ENCODE assay signal across 9 mouse cellular contexts in the genomic region with DNA sequence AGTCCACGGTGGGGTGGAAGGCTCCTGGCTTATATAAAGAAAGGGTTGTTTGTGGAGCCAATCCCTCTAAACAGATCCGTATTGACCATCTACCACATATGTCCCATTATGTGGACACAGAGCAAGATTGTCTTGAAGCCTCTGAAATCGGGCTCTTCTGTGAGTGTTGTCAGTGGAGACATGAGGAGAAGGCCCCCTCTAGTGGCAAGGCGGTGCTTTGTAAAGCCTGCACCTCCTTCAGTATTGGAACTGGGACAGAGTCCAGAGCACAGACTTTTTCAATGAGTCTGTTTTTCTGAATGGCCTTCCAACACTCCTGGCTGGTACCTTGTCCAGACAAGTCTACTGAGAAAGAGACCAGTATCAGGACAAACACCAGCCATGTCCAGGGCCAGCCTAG. TPM values are rescaled to one million over a fixed set of nuclear protein-coding genes. Genes with fewer than 3 reads are reported as not detected.
DNase-seq lines count a peak whose midpoint lies in the region; TF ChIP-seq lines count a peak whose summit lies in the region.
"Had no signal": no experiment of that assay in that cellular context is flagged by ENCODE, and none has a peak within 500 bp of the region (broad histone marks: within the 10 kb centered on the region; RNA-seq: fewer than 3 reads in every experiment).

No protein-coding gene starts in this region.

- WGBS in small intestine, adult 2 months, result 7% methylated on average over 4 of the region's 4 CpGs

- TF ChIP-seq CTCF in gastrocnemius, adult 2 months (IDR thresholded peaks at IDR 0.05), result peak; percentile 69
- TF ChIP-seq CTCF in layer of hippocampus, adult 2 months (conservative IDR thresholded peaks at IDR 0.05), result peak; percentile 91
- TF ChIP-seq CTCF in small intestine, adult 2 months (IDR thresholded peaks at IDR 0.05; ENCODE audit: extremely low read depth, insufficient read length, insufficient replicate concordance, low read depth, low read length), result peak; percentile 67; the same call in 1 of the 2 replicates

- no peaks in the 10 kb centered on the region for H3K4me1 ChIP-seq in small intestine, adult 2 months (ENCODE audit: control insufficient read depth, insufficient read depth, insufficient read length, low read length)
- H3K4me1 ChIP-seq: limb, embryonic 12.5 days had no signal

- no peak for TF ChIP-seq POLR2A in small intestine, adult 2 months (IDR thresholded peaks at IDR 0.05; ENCODE audit: low read depth, low read length)

- H3K4me3 ChIP-seq in gastrocnemius, adult 2 months, result no peak overlapping the region
- no peak overlapping the region for H3K4me3 ChIP-seq in layer of hippocampus, adult 2 months
- no peak overlapping the region for H3K4me3 ChIP-seq in small intestine, adult 2 months (ENCODE audit: low read depth, low read length)
- H3K4me3 ChIP-seq: limb, embryonic 12.5 days had no signal

- no peak overlapping the region for H3K27ac ChIP-seq in gastrocnemius, adult 2 months
- H3K27ac ChIP-seq in layer of hippocampus, adult 2 months, result no peak overlapping the region
- H3K27ac ChIP-seq in small intestine, adult 2 months (ENCODE audit: insufficient read depth, low read depth, low read length), result no peak overlapping the region
- H3K27ac ChIP-seq: limb, embryonic 12.5 days had no signal

- no peaks in the 10 kb centered on the region for H3K36me3 ChIP-seq in small intestine, adult 2 months (ENCODE audit: control insufficient read depth, insufficient read depth, low read length)
- H3K36me3 ChIP-seq: limb, embryonic 12.5 days had no signal

- no peaks in the 10 kb centered on the region for H3K27me3 ChIP-seq in small intestine, adult 2 months (ENCODE audit: control insufficient read depth, insufficient read depth, low read length)

- DNase-seq in gastrocnemius, adult 2 months, result no peak
- DNase-seq in gastrocnemius, adult 8-10 months (ENCODE audit: low spot score in 2 of 2), result no peak
- peak; percentile 21 for DNase-seq in MEL-GATA-1-ER (ENCODE audit: extremely low read depth, low read depth)
- DNase-seq in cerebellum, postnatal 14 days, result peak; percentile 88 to 92
- DNase-seq in frontal cortex, postnatal 36 days (ENCODE audit: low spot score in 2 of 2), result peak; percentile 59 to 82
- DNase-seq in layer of hippocampus, adult 2 months (ENCODE audit: low spot score in 2 of 2), result peak; percentile 65 to 74
- peak; percentile 20 for DNase-seq in lung, postnatal 25 days (ENCODE audit: low spot score)

- intact Hi-C loops in gastrocnemius, adult 2 months (cut with DNase I), result loop anchor here (2.0 kb wide), 1 partner anchor 244 kb away; no protein-coding TSS in a partner anchor

RNA-seq across cellular contexts. Expression of gene Chat, which starts 7.2 kb away (rescaled TPM):
- total RNA-seq in gastrocnemius, adult 2 months (2021), result not detected
- not detected for total RNA-seq in gastrocnemius, adult 8-10 months (2022)
- total RNA-seq in layer of hippocampus, adult 2 months (2021), result not detected
- 0.36 and 1.4 TPM in 2 replicates for polyA plus RNA-seq in small intestine, adult 2 months (2012; rRNA removed)
- polyA plus RNA-seq: limb, embryonic 12.5 days had no signal

RNA-seq across cellular contexts. Expression of gene Slc18a3, which starts 8.3 kb away (rescaled TPM):
- not detected for total RNA-seq in gastrocnemius, adult 2 months (2021)
- total RNA-seq in gastrocnemius, adult 8-10 months (2022), result not detected
- not detected for total RNA-seq in layer of hippocampus, adult 2 months (2021)
- 0.75 and 1.4 TPM in 2 replicates for polyA plus RNA-seq in small intestine, adult 2 months (2012; rRNA removed)
- polyA plus RNA-seq: limb, embryonic 12.5 days had no signal

RNA-seq across cellular contexts. Expression of gene Ercc6, which starts 40.3 kb away (rescaled TPM):
- total RNA-seq in gastrocnemius, adult 2 months (2021), result 1 to 10 TPM; 4.4 to 4.5 TPM
- 1 to 10 TPM; 3.2 to 6.4 (median 4.6) TPM for total RNA-seq in gastrocnemius, adult 8-10 months (2022)
- total RNA-seq in layer of hippocampus, adult 2 months (2021), result 10 to 100 TPM; 24.1 to 28.7 TPM
- 0.91 and 2.0 TPM in 2 replicates for polyA plus RNA-seq in small intestine, adult 2 months (2012; rRNA removed)

Comparison
In these comparisons a context has a peak if more than half of its experiments do, and no peak if none do; other contexts are left out.
1. DNase-seq: peak in MEL-GATA-1-ER (single experiment), cerebellum, postnatal 14 days (2 of 2), frontal cortex, postnatal 36 days (2 of 2), layer of hippocampus, adult 2 months (2 of 2) and lung, postnatal 25 days (single experiment); none in gastrocnemius, adult 2 months (single experiment) and gastrocnemius, adult 8-10 months (0 of 2).
2. Peak in every context shown above with its lines, with median percentiles within 50 percentile points of each other: CTCF ChIP-seq.